Mouse (Mus musculus) kidney, embryonic 15.5 days (tissue): ENCODE measurements around the gene Arhgap21. TPM values are rescaled to one million over a fixed set of nuclear protein-coding genes. Genes with fewer than 3 reads are reported as not detected.
A peak's percentile ranks its signal among the peaks of the same experiment; 100 is the strongest.

Experiments used
- ATAC-seq: fragments of 200-750 bp; cut with Nextera tagmentation; replicated peaks from 2 replicates; pipeline ENCODE4 v1.8.0; 2017; ENCODE audit warnings: moderate TSS enrichment; ENCODE audit not compliant: low FRiP score
- H3K27ac ChIP-seq: fragments of 300-500 bp; sonication (generic); 2 replicates; pipeline ENCODE4 v1.5.1; 2015; ENCODE audit warnings: mild to moderate bottlenecking, inconsistent platforms
- H3K27me3 ChIP-seq: fragments of 300-500 bp; sonication (generic); 2 replicates; pipeline ENCODE4 v1.6.1; 2015; ENCODE audit warnings: inconsistent platforms
- H3K36me3 ChIP-seq: fragments of 300-500 bp; sonication (generic); 2 replicates; pipeline ENCODE4 v1.6.1; 2015; ENCODE audit warnings: inconsistent platforms
- H3K4me1 ChIP-seq: fragments of 300-500 bp; sonication (generic); 2 replicates; pipeline ENCODE4 v1.6.1; 2015; ENCODE audit warnings: inconsistent platforms
- H3K4me2 ChIP-seq: fragments of 300-500 bp; sonication (generic); 2 replicates; pipeline ENCODE4 v1.6.1; 2015; ENCODE audit warnings: moderate library complexity, mild to moderate bottlenecking, inconsistent platforms
- H3K4me3 ChIP-seq: fragments of 300-500 bp; sonication (generic); replicated peaks from 2 replicates; pipeline ENCODE4 v1.5.1; 2015; ENCODE audit warnings: mild to moderate bottlenecking, inconsistent platforms
- H3K9ac ChIP-seq: fragments of 300-500 bp; sonication (generic); 2 replicates; pipeline ENCODE4 v1.6.1; 2015; ENCODE audit warnings: mild to moderate bottlenecking, inconsistent platforms
- H3K9me3 ChIP-seq: fragments of 300-500 bp; sonication (generic); replicated peaks from 2 replicates; pipeline ENCODE4 v1.6.1; 2016; ENCODE audit warnings: inconsistent platforms
- WGBS: fragments of 180-500 bp; shearing (Covaris S2); methylation state at CpG from one replicate; pipeline ENCODE4 v1.1.7; 2015; ENCODE audit warnings: mixed read lengths; 5-methylcytosine and 5-hydroxymethylcytosine counted together
- polyA plus RNA-seq: library from polyadenylated mRNA; unstranded; fragments of >200 nt; fragmentation: Nextera tagmentation; extraction: Ambion mirVana; gene quantifications from 2 replicates; pipeline ENCODE4 v1.2.1, GENCODE M21; 2015

Arhgap21 gene
- polyA plus RNA-seq, 1 experiment from 2014 or later = 12.7 TPM

- no peaks in the 10 kb centered on the region for H3K36me3 ChIP-seq
- H3K4me3 ChIP-seq = no peak overlapping the region
- H3K27me3 ChIP-seq = no peaks in the 10 kb centered on the region
- no peaks in the 10 kb centered on the region for H3K9me3 ChIP-seq
- H3K4me2 ChIP-seq = no peak overlapping the region
- H3K4me1 ChIP-seq = no peaks in the 10 kb centered on the region
- no peak for ATAC-seq
- WGBS = 71% methylated on average over 8 of the region's 8 CpGs
- no peak overlapping the region for H3K27ac ChIP-seq
- no peak overlapping the region for H3K9ac ChIP-seq
Observed at GRCm38 (mm10) chr2:20978726-20979125, 10.0 kb upstream of the Arhgap21 start.

GRCm38 (mm10) chr2:20977051-20977450 lies 8.4 kb upstream of the Arhgap21 start:
- no peak overlapping the region for H3K27ac ChIP-seq
- no peak for ATAC-seq

GRCm38 (mm10) chr2:20973513-20973912 lies 4.8 kb upstream of the Arhgap21 start:
- ATAC-seq = no peak
- Histone ChIP-seq H3K4me2 (no peak overlapping the region), H3K4me1 (peaks cover 4% of the 10 kb centered on the region; the same call in 1 of the 2 replicates), H3K27me3 (no peaks in the 10 kb centered on the region), H3K27ac (no peak overlapping the region), H3K4me3 (no peak overlapping the region), H3K9me3 (no peaks in the 10 kb centered on the region), H3K36me3 (no peaks in the 10 kb centered on the region), H3K9ac (no peak overlapping the region)
- WGBS = 85% methylated on average over 3 of the region's 3 CpGs

More at GRCm38 (mm10) chr2:20977051-20977450, 8.4 kb upstream of the Arhgap21 start:
- Histone ChIP-seq H3K36me3 (no peaks in the 10 kb centered on the region), H3K4me3 (no peak overlapping the region), H3K4me2 (no peak overlapping the region), H3K9ac (no peak overlapping the region), H3K9me3 (no peaks in the 10 kb centered on the region), H3K27me3 (no peaks in the 10 kb centered on the region), H3K4me1 (no peaks in the 10 kb centered on the region)

GRCm38 (mm10) chr2:20972180-20972579 lies 3.5 kb upstream of the Arhgap21 start:
- Histone ChIP-seq H3K4me2 (no peak overlapping the region), H3K4me1 (peaks cover 5% of the 10 kb centered on the region)

GRCm38 (mm10) chr2:20971628-20972027 lies 2.9 kb upstream of the Arhgap21 start:
- Histone ChIP-seq H3K4me2 (no peak overlapping the region), H3K27me3 (no peaks in the 10 kb centered on the region), H3K4me3 (no peak overlapping the region), H3K9me3 (no peaks in the 10 kb centered on the region), H3K36me3 (no peaks in the 10 kb centered on the region), H3K27ac (no peak overlapping the region), H3K9ac (no peak overlapping the region), H3K4me1 (peaks cover 11% of the 10 kb centered on the region)
- no peak for ATAC-seq

More at GRCm38 (mm10) chr2:20972180-20972579, 3.5 kb upstream of the Arhgap21 start:
- Histone ChIP-seq H3K27me3 (no peaks in the 10 kb centered on the region), H3K36me3 (no peaks in the 10 kb centered on the region), H3K27ac (no peak overlapping the region), H3K4me3 (no peak overlapping the region), H3K9me3 (no peaks in the 10 kb centered on the region), H3K9ac (no peak overlapping the region)
- ATAC-seq = no peak
- 73% methylated on average over 1 of the region's 1 CpGs for WGBS

- Histone ChIP-seq H3K27ac (peak overlapping the region; percentile 99), H3K27me3 (no peaks in the 10 kb centered on the region)
Observed at GRCm38 (mm10) chr2:20969201-20970200, 820 bp upstream of the Arhgap21 start.

GRCm38 (mm10) chr2:20967646-20968351 lies 882 bp downstream of the Arhgap21 start:
- H3K4me3 ChIP-seq = peak overlapping the region; percentile 90
- under 1% methylated on average over 57 of the region's 57 CpGs for WGBS
- no peaks in the 10 kb centered on the region for H3K9me3 ChIP-seq
- peak overlapping the region; percentile 99 for H3K27ac ChIP-seq
- H3K4me1 ChIP-seq = peaks cover 32% of the 10 kb centered on the region
- H3K27me3 ChIP-seq = no peaks in the 10 kb centered on the region
- no peak; the same call in 1 of the 2 replicates for ATAC-seq
- peak overlapping the region; percentile 82 for H3K4me2 ChIP-seq
- H3K9ac ChIP-seq = peak overlapping the region; percentile 88
- no peaks in the 10 kb centered on the region for H3K36me3 ChIP-seq

More at GRCm38 (mm10) chr2:20969201-20970200, 820 bp upstream of the Arhgap21 start:
- Histone ChIP-seq H3K36me3 (no peaks in the 10 kb centered on the region), H3K4me3 (peak overlapping the region; percentile 90), H3K9ac (peak overlapping the region; percentile 88), H3K4me2 (peak overlapping the region; percentile 82), H3K9me3 (no peaks in the 10 kb centered on the region), H3K4me1 (peaks cover 22% of the 10 kb centered on the region)
- WGBS = under 1% methylated on average over 49 of the region's 49 CpGs
- ATAC-seq = peak; percentile 95

- peak overlapping the region; percentile 88 for H3K9ac ChIP-seq
- no peaks in the 10 kb centered on the region for H3K36me3 ChIP-seq
- H3K27ac ChIP-seq = peak overlapping the region; percentile 99
- no peaks in the 10 kb centered on the region for H3K27me3 ChIP-seq
- no peaks in the 10 kb centered on the region for H3K9me3 ChIP-seq
- 2% methylated on average over 13 of the region's 13 CpGs for WGBS
- H3K4me2 ChIP-seq = peak overlapping the region; percentile 82
- H3K4me3 ChIP-seq = peak overlapping the region; percentile 90
- ATAC-seq = no peak
- H3K4me1 ChIP-seq = peaks cover 37% of the 10 kb centered on the region
Observed at GRCm38 (mm10) chr2:20967101-20967645, 1.5 kb downstream of the Arhgap21 start.

- H3K9ac ChIP-seq = peak overlapping the region; percentile 88
- H3K36me3 ChIP-seq = no peaks in the 10 kb centered on the region
- H3K9me3 ChIP-seq = no peaks in the 10 kb centered on the region
- peak overlapping the region; percentile 90 for H3K4me3 ChIP-seq
- H3K4me2 ChIP-seq = peak overlapping the region; percentile 82
- WGBS = 38% methylated on average over 18 of the region's 18 CpGs
- H3K27me3 ChIP-seq = no peaks in the 10 kb centered on the region
- no peak overlapping the region for H3K27ac ChIP-seq
- peaks cover 42% of the 10 kb centered on the region for H3K4me1 ChIP-seq
- no peak for ATAC-seq
Observed at GRCm38 (mm10) chr2:20966176-20967100, 2.2 kb downstream of the Arhgap21 start.

- Histone ChIP-seq H3K4me2 (peak overlapping the region; percentile 82), H3K36me3 (no peaks in the 10 kb centered on the region), H3K9ac (no peak overlapping the region), H3K9me3 (no peaks in the 10 kb centered on the region), H3K27ac (no peak overlapping the region), H3K4me3 (no peak overlapping the region), H3K4me1 (peaks cover 46% of the 10 kb centered on the region), H3K27me3 (no peaks in the 10 kb centered on the region)
- 74% methylated on average over 3 of the region's 3 CpGs for WGBS
- ATAC-seq = no peak
Observed at GRCm38 (mm10) chr2:20965361-20965760, 3.3 kb downstream of the Arhgap21 start.

GRCm38 (mm10) chr2:20964461-20964860 lies 4.2 kb downstream of the Arhgap21 start:
- no peak for ATAC-seq
- Histone ChIP-seq H3K4me2 (no peak overlapping the region), H3K4me1 (peaks cover 44% of the 10 kb centered on the region)

More at GRCm38 (mm10) chr2:20964461-20964860, 4.2 kb downstream of the Arhgap21 start:
- no peaks in the 10 kb centered on the region for H3K27me3 ChIP-seq
- H3K9me3 ChIP-seq = no peaks in the 10 kb centered on the region
- no peaks in the 10 kb centered on the region for H3K36me3 ChIP-seq
- no peak overlapping the region for H3K27ac ChIP-seq
- H3K9ac ChIP-seq = no peak overlapping the region
- no peak overlapping the region for H3K4me3 ChIP-seq
